Mouse (Mus musculus) CH12.LX (cell line): Measurements from ENCODE around the gene Rbm6. TPM values are rescaled to one million over a fixed set of nuclear protein-coding genes. Genes with fewer than 3 reads are reported as not detected.

ENCODE experiments used
- DNase-seq: peaks from one replicate; pipeline ENCODE4 v3.0.0-alpha.2; 2013; ENCODE audit errors: extremely low read depth
- H3K27ac ChIP-seq: 2 replicates; pipeline ENCODE4 v1.5.1; 2012; ENCODE audit warnings: low read depth, mild to moderate bottlenecking, control low read depth, moderate library complexity; ENCODE audit not compliant: insufficient read depth
- H3K27me3 ChIP-seq: replicated peaks from 2 replicates; pipeline ENCODE3; 2012; ENCODE audit warnings: inconsistent platforms
- H3K36me3 ChIP-seq, 2 experiments: replicated peaks in 1 of 2; 2 replicates each; pipeline versions ENCODE3 to v1.6.1; 2012; ENCODE audit warnings: inconsistent platforms in 1 of 2, low read length in 1 of 2, mild to moderate bottlenecking in 1 of 2, mixed read lengths in 1 of 2, moderate library complexity in 1 of 2; ENCODE audit not compliant: control insufficient read depth in 1 of 2, insufficient read depth in 1 of 2
- H3K4me1 ChIP-seq, 2 experiments: 2 replicates each; pipeline ENCODE4 v1.6.1; 2012; ENCODE audit warnings: inconsistent platforms in 1 of 2, moderate library complexity in 1 of 2; ENCODE audit not compliant: insufficient read depth in 2 of 2, control insufficient read depth in 1 of 2
- H3K4me2 ChIP-seq: 2 replicates; pipeline ENCODE4 v1.6.1; 2012; ENCODE audit warnings: low read depth, mild to moderate bottlenecking, control low read depth; ENCODE audit not compliant: poor library complexity, insufficient read depth, severe bottlenecking
- H3K4me3 ChIP-seq, 3 experiments: fragments of 150-350 bp in 1 of 3; sonication (generic) in 1 of 3; replicated peaks in 1 of 3; 2 replicates each; pipeline versions ENCODE3 to v1.5.1; 2011 to 2012; ENCODE audit warnings: low read depth in 2 of 3, low read length in 2 of 3, mild to moderate bottlenecking in 2 of 3, moderate library complexity in 2 of 3, control low read depth in 1 of 3, improper control_type of control experiment in 1 of 3, inconsistent platforms in 1 of 3, mixed read lengths in 1 of 3; ENCODE audit not compliant: poor library complexity in 1 of 3
- H3K79me2 ChIP-seq: replicated peaks from 2 replicates; pipeline ENCODE4 v1.6.1; 2012; ENCODE audit warnings: mild to moderate bottlenecking, moderate library complexity; ENCODE audit not compliant: control insufficient read depth, poor library complexity, insufficient read depth, severe bottlenecking; ENCODE audit errors: extremely low read depth
- H3K9ac ChIP-seq: 2 replicates; pipeline ENCODE4 v1.6.1; 2012; ENCODE audit warnings: low read depth, mild to moderate bottlenecking, control low read depth, moderate library complexity; ENCODE audit not compliant: insufficient read depth
- H3K9me3 ChIP-seq: replicated peaks from 2 replicates; pipeline ENCODE3; 2012; ENCODE audit warnings: low read length, inconsistent platforms, mixed read lengths
- IRF4 ChIP-seq: IDR thresholded peaks from 2 replicates; pipeline ENCODE4 v1.6.1; 2014; ENCODE audit warnings: low read depth, mild to moderate bottlenecking, inconsistent platforms, low read length, improper control_type of control experiment
- MXI1 ChIP-seq: IDR thresholded peaks from 2 replicates; pipeline ENCODE4 v1.6.1; 2011; ENCODE audit warnings: mild to moderate bottlenecking, low read depth, low read length, improper control_type of control experiment
- NELFE ChIP-seq: IDR thresholded peaks from 2 replicates; pipeline ENCODE4 v1.6.1; 2011; ENCODE audit warnings: low read depth, low read length, improper control_type of control experiment
- RAD21 ChIP-seq: IDR thresholded peaks from 2 replicates; pipeline ENCODE4 v1.6.1; 2011; ENCODE audit warnings: low read depth, mild to moderate bottlenecking, low read length, improper control_type of control experiment, moderate library complexity
- RCOR1 ChIP-seq: conservative IDR thresholded peaks from 2 replicates; pipeline ENCODE4 v1.6.1; 2012; ENCODE audit warnings: low read depth, mild to moderate bottlenecking, inconsistent platforms, low read length, improper control_type of control experiment
- TBP ChIP-seq: conservative IDR thresholded peaks from 2 replicates; pipeline ENCODE4 v1.6.1; 2011; ENCODE audit warnings: low read depth, low read length, improper control_type of control experiment
- TCF12 ChIP-seq: IDR thresholded peaks from 2 replicates; pipeline ENCODE4 v1.6.1; 2014; ENCODE audit warnings: low read depth, mild to moderate bottlenecking, inconsistent platforms, low read length, improper control_type of control experiment
- USF2 ChIP-seq: conservative IDR thresholded peaks from 2 replicates; pipeline ENCODE4 v1.6.1; 2011; ENCODE audit warnings: low read depth, low read length, improper control_type of control experiment
- ZC3H11A ChIP-seq: IDR thresholded peaks from 2 replicates; pipeline ENCODE4 v1.6.1; 2012; ENCODE audit warnings: low read depth, mild to moderate bottlenecking, inconsistent platforms, low read length, improper control_type of control experiment
- dilution Hi-C: fragments of 300-500 bp; cut with MboI; formaldehyde crosslinking; loops from 2 replicates; pipeline ENCODE4 v1.14.3; 2020; ENCODE audit warnings: low sequenced_read_pairs; ENCODE audit not compliant: extremely low pct_unique_long_range_greater_than_20kb, extremely low pct_ligation_motif_present
- in situ Hi-C: fragments of 300-500 bp; cut with MboI; formaldehyde crosslinking; loops from 3 replicates; pipeline ENCODE4 v1.14.3; 2019; ENCODE audit warnings: low sequenced_read_pairs, low pct_ligation_motif_present, low pct_unique_long_range_greater_than_20kb, mixed read lengths
- polyA plus RNA-seq: library from polyadenylated mRNA; unstranded; fragments of >175 nt; gene quantifications from 2 replicates; pipeline ENCODE4 v1.2.1, GENCODE M21; 2012; ENCODE audit warnings: low read depth; ENCODE audit not compliant: insufficient read length
- total RNA-seq, 2 experiments: library from RNA; depleted of rRNA; stranded (reverse); fragments of 300-350 nt in 1 of 2; fragments of >200 nt in 1 of 2; gene quantifications; 2 replicates each; pipeline ENCODE4 v1.2.3; 2012 to 2014

Rbm6 gene
- total and polyA plus RNA-seq, 3 experiments, result 39.1 to 56.6 (median 43.3) TPM

- in situ Hi-C loops (no loop called here), dilution Hi-C loops (no loop called here)
- H3K27ac ChIP-seq, result no peak overlapping the region
Measured at GRCm38 (mm10) chr9:107724796-107725195, 148.2 kb downstream of the Rbm6 start.

GRCm38 (mm10) chr9:107723794-107724531 is 149.1 kb downstream of the Rbm6 start:
- Histone ChIP-seq H3K9me3 (no peaks in the 10 kb centered on the region), H3K79me2 (no peaks in the 10 kb centered on the region)
- in situ Hi-C loops, result no loop called here
- no peak for TF ChIP-seq MXI1
- no peak for TF ChIP-seq RAD21
- TF ChIP-seq ZC3H11A, result no peak
- TF ChIP-seq TBP, result no peak
- no peak for TF ChIP-seq USF2
- TF ChIP-seq TCF12, result no peak
- no peak for TF ChIP-seq NELFE
- TF ChIP-seq, all 38 proteins: peak for 0
- DNase-seq, result no peak
- Histone ChIP-seq H3K4me1 (peaks cover 0 to 8% of the 10 kb centered on the region in 2 experiments; a peak in 2 of 4 replicates), H3K27me3 (peaks cover 88% of the 10 kb centered on the region), H3K4me2 (no peak overlapping the region), H3K27ac (no peak overlapping the region), H3K4me3 (no peak overlapping the region), H3K9ac (no peak overlapping the region), H3K36me3 (no peaks in the 10 kb centered on the region)
- dilution Hi-C loops, result no loop called here

More at GRCm38 (mm10) chr9:107724796-107725195, 148.2 kb downstream of the Rbm6 start:
- H3K4me1 ChIP-seq, result peaks cover 0 to 8% of the 10 kb centered on the region in 2 experiments; a peak in 1 of 4 replicates
- TF ChIP-seq RCOR1 (no peak), IRF4 (no peak)
- no peak overlapping the region for H3K4me3 ChIP-seq
- H3K4me2 ChIP-seq, result no peak overlapping the region
- H3K36me3 ChIP-seq, result no peaks in the 10 kb centered on the region
- H3K79me2 ChIP-seq, result no peaks in the 10 kb centered on the region
- H3K9me3 ChIP-seq, result no peaks in the 10 kb centered on the region
- no peak overlapping the region for H3K9ac ChIP-seq
- no peak for DNase-seq
- H3K27me3 ChIP-seq, result peaks cover 85% of the 10 kb centered on the region

Other genes with a start within 250 kb of the Rbm6 start
Only the 20 nearest of the 21 such genes appear.
- gene Slc38a3, start 203.7 kb downstream of the Rbm6 start, total RNA-seq (2012; rRNA removed), result 0.04 TPM in 1 of 2 replicates, not detected in the other
- gene Slc38a3, start 203.7 kb downstream of the Rbm6 start, total RNA-seq (2014; rRNA removed), result not detected in 2 replicates
- gene Slc38a3, start 203.7 kb downstream of the Rbm6 start, polyA plus RNA-seq, result not detected in 2 replicates
- gene Gnat1, start 193.5 kb downstream of the Rbm6 start, total RNA-seq (2012; rRNA removed), result not detected in 2 replicates
- gene Gnat1, start 193.5 kb downstream of the Rbm6 start, total RNA-seq (2014; rRNA removed), result not detected in 2 replicates
- 2.0 and 3.0 TPM in 2 replicates for gene Gnat1, start 193.5 kb downstream of the Rbm6 start, polyA plus RNA-seq
- 0.50 and 1.1 TPM in 2 replicates for gene Sema3f, start 162.8 kb downstream of the Rbm6 start, total RNA-seq (2012; rRNA removed)
- 0.24 TPM in 1 of 2 replicates, not detected in the other for gene Sema3f, start 162.8 kb downstream of the Rbm6 start, total RNA-seq (2014; rRNA removed)
- 0.36 and 1.6 TPM in 2 replicates for gene Sema3f, start 162.8 kb downstream of the Rbm6 start, polyA plus RNA-seq
- 67.6 and 74.5 TPM in 2 replicates for gene Rbm5, start 102.2 kb downstream of the Rbm6 start, total RNA-seq (2012; rRNA removed)
- gene Rbm5, start 102.2 kb downstream of the Rbm6 start, total RNA-seq (2014; rRNA removed), result 83.6 and 85.3 TPM in 2 replicates
- gene Rbm5, start 102.2 kb downstream of the Rbm6 start, polyA plus RNA-seq, result 83.6 and 92.8 TPM in 2 replicates
- gene Mon1a, start 14.9 kb upstream of the Rbm6 start, total RNA-seq (2012; rRNA removed), result 13.6 and 14.1 TPM in 2 replicates
- gene Mon1a, start 14.9 kb upstream of the Rbm6 start, total RNA-seq (2014; rRNA removed), result 14.5 and 19.5 TPM in 2 replicates
- gene Mon1a, start 14.9 kb upstream of the Rbm6 start, polyA plus RNA-seq, result 11.7 and 15.3 TPM in 2 replicates
- not detected in 2 replicates for gene Mst1r, start 33.6 kb upstream of the Rbm6 start, total RNA-seq (2012; rRNA removed)
- gene Mst1r, start 33.6 kb upstream of the Rbm6 start, total RNA-seq (2014; rRNA removed), result not detected in 2 replicates
- gene Mst1r, start 33.6 kb upstream of the Rbm6 start, polyA plus RNA-seq, result not detected in 2 replicates
- not detected in 2 replicates for gene Actl11, start 55.2 kb upstream of the Rbm6 start, total RNA-seq (2012; rRNA removed)
- gene Actl11, start 55.2 kb upstream of the Rbm6 start, total RNA-seq (2014; rRNA removed), result not detected in 2 replicates
- gene Actl11, start 55.2 kb upstream of the Rbm6 start, polyA plus RNA-seq, result not detected in 2 replicates
- gene Camkv, start 62.4 kb upstream of the Rbm6 start, total RNA-seq (2012; rRNA removed), result not detected in 2 replicates
- gene Camkv, start 62.4 kb upstream of the Rbm6 start, total RNA-seq (2014; rRNA removed), result not detected in 2 replicates
- gene Camkv, start 62.4 kb upstream of the Rbm6 start, polyA plus RNA-seq, result not detected in 2 replicates
- 21.6 and 27.0 TPM in 2 replicates for gene Traip, start 76.9 kb upstream of the Rbm6 start, total RNA-seq (2012; rRNA removed)
- 25.0 and 25.6 TPM in 2 replicates for gene Traip, start 76.9 kb upstream of the Rbm6 start, total RNA-seq (2014; rRNA removed)
- 33.0 and 51.4 TPM in 2 replicates for gene Traip, start 76.9 kb upstream of the Rbm6 start, polyA plus RNA-seq
- 21.3 and 21.7 TPM in 2 replicates for gene Uba7, start 102.3 kb upstream of the Rbm6 start, total RNA-seq (2012; rRNA removed)
- 25.2 and 26.0 TPM in 2 replicates for gene Uba7, start 102.3 kb upstream of the Rbm6 start, total RNA-seq (2014; rRNA removed)
- gene Uba7, start 102.3 kb upstream of the Rbm6 start, polyA plus RNA-seq, result 25.5 and 27.8 TPM in 2 replicates
- not detected in 2 replicates for gene Gm20661, start 109.8 kb upstream of the Rbm6 start, total RNA-seq (2012; rRNA removed)
- gene Gm20661, start 109.8 kb upstream of the Rbm6 start, total RNA-seq (2014; rRNA removed), result not detected in 2 replicates
- gene Gm20661, start 109.8 kb upstream of the Rbm6 start, polyA plus RNA-seq, result 0.29 and 0.41 TPM in 2 replicates
- gene Inka1, start 112.6 kb upstream of the Rbm6 start, total RNA-seq (2012; rRNA removed), result 25.8 and 28.0 TPM in 2 replicates
- 18.9 and 25.2 TPM in 2 replicates for gene Inka1, start 112.6 kb upstream of the Rbm6 start, total RNA-seq (2014; rRNA removed)
- gene Inka1, start 112.6 kb upstream of the Rbm6 start, polyA plus RNA-seq, result 23.5 and 30.2 TPM in 2 replicates
- not detected in 2 replicates for gene Cdhr4, start 119.3 kb upstream of the Rbm6 start, total RNA-seq (2012; rRNA removed)
- gene Cdhr4, start 119.3 kb upstream of the Rbm6 start, total RNA-seq (2014; rRNA removed), result 0.35 and 0.82 TPM in 2 replicates
- 0.79 and 2.0 TPM in 2 replicates for gene Cdhr4, start 119.3 kb upstream of the Rbm6 start, polyA plus RNA-seq
- not detected in 2 replicates for gene Gm20662, start 123.1 kb upstream of the Rbm6 start, total RNA-seq (2012; rRNA removed)
- 1.2 TPM in 1 of 2 replicates, not detected in the other for gene Gm20662, start 123.1 kb upstream of the Rbm6 start, total RNA-seq (2014; rRNA removed)
- gene Gm20662, start 123.1 kb upstream of the Rbm6 start, polyA plus RNA-seq, result 0.31 TPM in 1 of 2 replicates, not detected in the other
- gene Ip6k1, start 129.3 kb upstream of the Rbm6 start, total RNA-seq (2012; rRNA removed), result 34.7 and 40.7 TPM in 2 replicates
- gene Ip6k1, start 129.3 kb upstream of the Rbm6 start, total RNA-seq (2014; rRNA removed), result 23.3 and 27.1 TPM in 2 replicates
- 25.6 and 26.0 TPM in 2 replicates for gene Ip6k1, start 129.3 kb upstream of the Rbm6 start, polyA plus RNA-seq
- 20.9 and 33.4 TPM in 2 replicates for gene Gmppb, start 176.0 kb upstream of the Rbm6 start, total RNA-seq (2012; rRNA removed)
- gene Gmppb, start 176.0 kb upstream of the Rbm6 start, total RNA-seq (2014; rRNA removed), result 17.9 and 18.4 TPM in 2 replicates
- 19.2 and 21.8 TPM in 2 replicates for gene Gmppb, start 176.0 kb upstream of the Rbm6 start, polyA plus RNA-seq
- gene Amigo3, start 179.9 kb upstream of the Rbm6 start, total RNA-seq (2012; rRNA removed), result 2.0 and 3.1 TPM in 2 replicates
- 1.7 and 2.2 TPM in 2 replicates for gene Amigo3, start 179.9 kb upstream of the Rbm6 start, total RNA-seq (2014; rRNA removed)
- gene Amigo3, start 179.9 kb upstream of the Rbm6 start, polyA plus RNA-seq, result 3.3 and 4.4 TPM in 2 replicates
- gene Mst1, start 207.2 kb upstream of the Rbm6 start, total RNA-seq (2012; rRNA removed), result 33.2 and 59.6 TPM in 2 replicates
- gene Mst1, start 207.2 kb upstream of the Rbm6 start, total RNA-seq (2014; rRNA removed), result 16.9 and 19.6 TPM in 2 replicates
- gene Mst1, start 207.2 kb upstream of the Rbm6 start, polyA plus RNA-seq, result 19.7 and 21.4 TPM in 2 replicates
- gene Rnf123, start 210.1 kb upstream of the Rbm6 start, total RNA-seq (2012; rRNA removed), result 28.8 and 32.3 TPM in 2 replicates
- gene Rnf123, start 210.1 kb upstream of the Rbm6 start, total RNA-seq (2014; rRNA removed), result 6.6 and 10.0 TPM in 2 replicates
- gene Rnf123, start 210.1 kb upstream of the Rbm6 start, polyA plus RNA-seq, result 40.4 and 50.0 TPM in 2 replicates
- gene Apeh, start 221.4 kb upstream of the Rbm6 start, total RNA-seq (2012; rRNA removed), result 69.5 and 75.6 TPM in 2 replicates
- 28.8 and 36.2 TPM in 2 replicates for gene Apeh, start 221.4 kb upstream of the Rbm6 start, total RNA-seq (2014; rRNA removed)
- 53.2 and 66.6 TPM in 2 replicates for gene Apeh, start 221.4 kb upstream of the Rbm6 start, polyA plus RNA-seq